Mouse (Mus musculus) forebrain, embryonic 15.5 days (tissue): ENCODE measurements around the gene Dennd4a. TPM values are rescaled to one million over a fixed set of nuclear protein-coding genes. Genes with fewer than 3 reads are reported as not detected.

Source experiments
- ATAC-seq: fragments of 200-750 bp; cut with Nextera tagmentation; replicated peaks from 2 replicates; pipeline ENCODE4 v1.8.0; 2017; ENCODE audit warnings: mild to moderate bottlenecking, moderate TSS enrichment, moderate library complexity
- H3K27ac ChIP-seq: fragments of 300-500 bp; sonication (generic); replicated peaks from 2 replicates; pipeline ENCODE4 v1.5.1; 2015; ENCODE audit warnings: mild to moderate bottlenecking, inconsistent platforms
- H3K27me3 ChIP-seq: fragments of 300-500 bp; sonication (generic); 2 replicates; pipeline ENCODE4 v1.6.1; 2015; ENCODE audit warnings: inconsistent platforms
- H3K36me3 ChIP-seq: fragments of 300-500 bp; sonication (generic); 2 replicates; pipeline ENCODE4 v1.6.1; 2015; ENCODE audit warnings: mild to moderate bottlenecking, inconsistent platforms
- H3K4me1 ChIP-seq: fragments of 300-500 bp; sonication (generic); 2 replicates; pipeline ENCODE4 v1.6.1; 2015; ENCODE audit warnings: inconsistent platforms
- H3K4me2 ChIP-seq: fragments of 300-500 bp; sonication (generic); replicated peaks from 2 replicates; pipeline ENCODE4 v1.6.1; 2015; ENCODE audit warnings: mild to moderate bottlenecking, inconsistent platforms
- H3K4me3 ChIP-seq: fragments of 300-500 bp; sonication (generic); 2 replicates; pipeline ENCODE4 v1.5.1; 2015; ENCODE audit warnings: mild to moderate bottlenecking, inconsistent platforms
- H3K9ac ChIP-seq: fragments of 300-500 bp; sonication (generic); replicated peaks from 2 replicates; pipeline ENCODE4 v1.6.1; 2015; ENCODE audit warnings: mild to moderate bottlenecking, inconsistent platforms
- H3K9me3 ChIP-seq: fragments of 300-500 bp; sonication (generic); 2 replicates; pipeline ENCODE4 v1.6.1; 2016; ENCODE audit warnings: inconsistent platforms
- WGBS: fragments of 180-500 bp; shearing (Covaris S2); methylation state at CpG from one replicate; pipeline ENCODE4 v1.1.7; 2015; ENCODE audit warnings: mixed read lengths; 5-methylcytosine and 5-hydroxymethylcytosine counted together
- polyA plus RNA-seq: library from polyadenylated mRNA; unstranded; fragments of >200 nt; fragmentation: Nextera tagmentation; extraction: Ambion mirVana; gene quantifications from 2 replicates; pipeline ENCODE4 v1.2.1, GENCODE M21; 2015

Gene Dennd4a
- polyA plus RNA-seq, 1 experiment from 2014 or later, result 9.4 TPM

DNA sequence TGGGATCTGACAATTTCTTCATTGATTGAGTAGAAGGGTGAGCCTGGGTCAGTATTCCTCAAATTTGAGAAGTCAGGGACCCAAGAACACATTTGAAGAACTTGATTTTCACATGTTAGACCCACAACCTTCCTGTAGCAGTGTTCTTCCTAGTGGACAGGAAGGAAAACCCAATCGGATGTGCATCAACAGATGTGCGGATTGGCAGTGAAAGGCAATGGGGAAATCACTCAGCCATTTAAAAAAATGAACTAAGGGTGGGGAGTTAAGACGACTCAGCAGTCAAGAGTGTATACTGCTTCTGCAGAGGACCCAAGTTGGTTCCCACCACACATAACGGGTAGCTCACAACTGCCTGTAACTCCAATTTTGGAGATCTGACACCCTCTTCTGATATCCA lies 35.6 kb upstream of the Dennd4a start:
- Histone ChIP-seq H3K9ac (no peak overlapping the region), H3K27ac (no peak overlapping the region), H3K4me1 (peaks cover 10% of the 10 kb centered on the region; the same call in 1 of the 2 replicates), H3K36me3 (no peaks in the 10 kb centered on the region), H3K9me3 (no peaks in the 10 kb centered on the region), H3K4me2 (no peak overlapping the region), H3K27me3 (no peaks in the 10 kb centered on the region), H3K4me3 (no peak overlapping the region)
- no peak for ATAC-seq
- WGBS, result 89% methylated on average over 4 of the region's 4 CpGs

DNA sequence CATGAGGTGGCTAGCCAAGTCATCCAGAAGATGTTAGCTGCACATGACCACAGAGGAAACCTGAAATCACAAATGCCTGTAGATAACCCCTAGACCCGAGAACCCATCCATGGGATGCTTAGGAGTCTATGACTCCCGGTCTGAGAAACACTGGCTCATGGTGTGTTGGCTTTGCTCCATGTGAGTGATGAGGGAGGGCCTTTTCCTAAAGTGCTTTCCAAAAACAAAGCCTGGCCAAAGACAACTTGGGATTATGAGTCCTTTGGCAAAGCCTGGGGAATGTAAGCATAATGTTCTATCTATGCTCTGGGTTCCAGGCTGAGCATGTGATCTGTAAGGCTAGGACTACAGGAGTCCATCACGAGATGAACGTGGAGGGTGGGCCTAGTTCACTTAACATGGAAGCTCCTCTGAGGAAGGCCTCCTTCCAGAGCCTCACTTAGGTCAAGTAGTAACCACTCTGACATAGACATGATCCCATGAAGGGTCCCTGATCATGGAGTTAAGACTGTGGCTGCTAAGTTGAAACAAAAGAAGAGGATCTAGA lies 33.6 kb upstream of the Dennd4a start:
- Histone ChIP-seq H3K27me3 (no peaks in the 10 kb centered on the region), H3K9ac (no peak overlapping the region), H3K36me3 (no peaks in the 10 kb centered on the region), H3K4me3 (no peak overlapping the region), H3K4me1 (peaks cover 10% of the 10 kb centered on the region; the same call in 1 of the 2 replicates), H3K27ac (no peak overlapping the region), H3K9me3 (no peaks in the 10 kb centered on the region), H3K4me2 (no peak overlapping the region)
- WGBS, result 90% methylated on average over 4 of the region's 4 CpGs
- no peak for ATAC-seq

DNA sequence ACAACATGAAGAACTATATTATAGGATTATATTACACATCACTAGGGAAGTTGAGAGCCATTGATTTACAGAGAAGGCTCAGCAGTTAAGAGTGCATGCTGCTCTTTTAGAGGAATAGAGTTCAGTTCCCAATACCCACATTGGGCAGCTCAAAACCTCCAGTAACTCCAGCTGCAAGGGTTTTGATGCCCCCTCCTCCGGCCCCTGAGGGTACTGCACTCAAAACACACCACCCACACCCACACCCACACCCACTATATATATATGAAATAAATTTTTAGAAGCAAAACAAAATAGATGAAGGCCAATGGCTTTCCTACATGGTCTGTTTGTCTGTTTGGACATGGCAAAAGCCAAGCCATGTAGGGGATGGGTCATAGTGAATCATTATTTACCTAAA lies 33.0 kb upstream of the Dennd4a start:
- H3K9ac ChIP-seq, result no peak overlapping the region
- H3K9me3 ChIP-seq, result no peaks in the 10 kb centered on the region
- peaks cover 10% of the 10 kb centered on the region; the same call in 1 of the 2 replicates for H3K4me1 ChIP-seq
- ATAC-seq, result no peak
- no peak overlapping the region for H3K27ac ChIP-seq
- H3K4me2 ChIP-seq, result no peak overlapping the region
- H3K27me3 ChIP-seq, result no peaks in the 10 kb centered on the region
- no peak overlapping the region for H3K4me3 ChIP-seq
- 82% methylated on average over 1 of the region's 1 CpGs for WGBS
- H3K36me3 ChIP-seq, result no peaks in the 10 kb centered on the region

DNA sequence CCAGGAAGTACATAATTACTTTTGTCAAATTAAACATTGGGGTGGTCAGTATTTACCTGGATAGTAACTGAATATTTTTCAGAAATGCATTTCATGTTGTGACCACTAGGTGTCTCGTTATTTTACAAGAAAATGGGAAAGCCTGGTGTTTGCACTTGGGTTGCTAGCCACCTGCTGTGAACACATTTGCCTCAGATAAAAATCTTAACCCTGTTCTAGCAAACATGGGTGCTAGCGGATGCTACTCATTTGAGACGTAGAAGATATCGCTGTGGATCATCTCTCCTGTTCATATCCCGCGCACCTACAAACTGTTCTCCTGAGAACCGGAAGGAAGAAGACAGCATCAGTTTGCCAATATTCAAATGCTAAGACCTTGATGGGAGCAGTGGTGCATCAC lies 31.5 kb upstream of the Dennd4a start:
- H3K36me3 ChIP-seq, result no peaks in the 10 kb centered on the region
- H3K4me1 ChIP-seq, result peaks cover 5% of the 10 kb centered on the region; the same call in 1 of the 2 replicates
- H3K27ac ChIP-seq, result no peak overlapping the region
- no peaks in the 10 kb centered on the region for H3K9me3 ChIP-seq
- ATAC-seq, result no peak
- no peak overlapping the region for H3K4me3 ChIP-seq
- H3K4me2 ChIP-seq, result no peak overlapping the region
- H3K9ac ChIP-seq, result no peak overlapping the region
- 45% methylated on average over 7 of the region's 7 CpGs for WGBS
- no peaks in the 10 kb centered on the region for H3K27me3 ChIP-seq

DNA sequence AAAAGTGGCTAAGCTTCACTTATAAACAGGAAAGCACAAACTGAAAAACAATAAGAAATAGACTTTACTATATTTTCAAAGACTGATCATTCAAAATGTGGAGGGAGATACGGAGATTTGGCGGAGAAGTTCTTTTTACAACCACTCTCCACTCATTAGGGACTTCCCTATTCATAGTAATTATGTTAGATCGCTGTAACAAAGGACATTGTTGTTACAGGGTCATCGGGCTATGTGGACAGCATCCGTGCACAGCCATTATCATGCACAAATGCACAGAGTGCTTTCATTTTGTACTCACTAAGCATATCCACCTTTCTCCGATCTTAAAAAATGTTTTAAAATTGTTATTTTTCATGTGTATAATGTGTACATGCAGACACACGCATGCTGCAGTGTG lies 27.6 kb upstream of the Dennd4a start:
- Histone ChIP-seq H3K36me3 (no peaks in the 10 kb centered on the region), H3K27me3 (no peaks in the 10 kb centered on the region), H3K4me1 (no peaks in the 10 kb centered on the region), H3K4me2 (no peak overlapping the region), H3K9me3 (no peaks in the 10 kb centered on the region), H3K27ac (no peak overlapping the region), H3K4me3 (no peak overlapping the region), H3K9ac (no peak overlapping the region)
- ATAC-seq, result no peak
- 56% methylated on average over 7 of the region's 7 CpGs for WGBS

DNA sequence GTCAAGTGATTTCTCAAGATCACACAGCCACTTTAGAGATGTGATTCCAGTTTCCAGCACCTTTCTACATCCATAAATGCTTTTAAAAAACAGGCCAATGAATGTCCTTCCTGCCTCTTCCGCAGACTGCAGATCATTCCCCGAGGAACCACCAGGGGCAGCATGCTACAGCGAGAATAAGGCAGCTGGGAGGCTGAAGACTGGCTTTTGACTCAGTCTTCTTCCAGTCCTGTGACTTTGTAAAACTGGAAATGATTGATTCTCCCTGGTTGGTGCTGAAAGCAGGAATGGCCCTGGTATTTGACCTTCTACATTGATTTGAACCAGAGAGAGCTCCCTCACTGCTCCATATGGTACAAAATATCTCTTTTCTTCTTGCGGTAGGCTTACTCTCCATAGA lies 26.3 kb upstream of the Dennd4a start:
- ATAC-seq, result no peak
- H3K4me1 ChIP-seq, result no peaks in the 10 kb centered on the region
- no peaks in the 10 kb centered on the region for H3K9me3 ChIP-seq
- no peaks in the 10 kb centered on the region for H3K36me3 ChIP-seq
- H3K27me3 ChIP-seq, result no peaks in the 10 kb centered on the region
- no peak overlapping the region for H3K9ac ChIP-seq
- no peak overlapping the region for H3K4me2 ChIP-seq
- 39% methylated on average over 4 of the region's 4 CpGs for WGBS
- no peak overlapping the region for H3K4me3 ChIP-seq
- H3K27ac ChIP-seq, result no peak overlapping the region

DNA sequence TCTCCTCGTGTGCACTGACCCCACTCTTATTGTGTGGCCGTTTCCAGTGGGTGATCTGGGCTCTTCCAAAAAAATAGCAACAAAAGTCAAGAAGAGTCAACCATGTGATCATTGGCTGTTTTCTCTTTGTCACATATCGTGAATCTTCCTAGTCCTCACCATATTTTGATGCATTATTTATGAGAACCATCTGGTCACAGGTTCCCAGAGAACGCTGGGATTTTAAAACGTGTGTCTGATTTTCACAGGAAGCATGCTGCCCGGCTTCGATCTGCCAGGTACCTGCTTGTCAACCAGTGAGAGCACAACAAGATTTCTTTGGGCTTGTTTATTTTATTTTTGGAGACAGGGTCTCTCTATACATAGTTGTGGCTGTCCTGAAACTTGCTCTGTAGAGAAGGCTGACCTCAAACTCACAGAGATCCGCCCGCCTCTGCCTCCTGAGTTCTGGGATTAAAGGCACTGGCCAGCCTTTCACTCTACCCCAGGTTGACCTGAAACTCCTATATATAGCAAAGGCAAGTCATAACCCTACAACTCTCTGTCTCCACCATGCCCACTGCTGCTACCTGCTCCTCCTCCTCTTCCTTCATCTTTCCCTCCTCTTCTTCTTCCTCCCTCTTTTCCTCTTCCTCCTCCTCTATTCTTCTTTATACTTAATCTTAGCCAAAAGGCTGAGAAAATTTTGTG lies 24.8 kb upstream of the Dennd4a start:
- no peaks in the 10 kb centered on the region for H3K27me3 ChIP-seq
- H3K9ac ChIP-seq, result no peak overlapping the region
- ATAC-seq, result no peak
- 0 out of 2 replicates have a peak, but pooled peaks cover 4% of the 10 kb centered on the region for H3K4me1 ChIP-seq
- no peak overlapping the region for H3K4me2 ChIP-seq
- H3K4me3 ChIP-seq, result no peak overlapping the region
- no peaks in the 10 kb centered on the region for H3K9me3 ChIP-seq
- WGBS, result 74% methylated on average over 9 of the region's 9 CpGs
- peak overlapping the region; percentile 55 for H3K27ac ChIP-seq
- H3K36me3 ChIP-seq, result no peaks in the 10 kb centered on the region

DNA sequence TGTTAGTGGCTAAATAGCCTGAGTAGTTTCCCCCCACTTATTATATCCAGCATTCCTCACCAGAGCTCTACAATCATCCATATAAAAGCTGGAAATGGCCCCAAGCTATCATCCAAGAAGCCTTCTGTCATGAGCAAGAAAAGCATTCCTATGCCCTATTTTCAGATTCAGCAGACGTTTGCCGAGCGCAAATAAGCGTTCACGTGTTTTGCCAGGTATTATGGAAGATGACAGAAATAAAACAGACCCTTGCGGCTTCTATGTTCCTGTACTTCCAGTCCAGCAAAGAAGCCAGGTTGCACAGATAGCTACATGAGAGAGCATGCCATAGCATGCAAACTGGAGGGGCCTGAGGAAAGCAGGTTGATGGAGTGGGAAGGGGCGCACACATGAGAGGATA lies 23.1 kb upstream of the Dennd4a start:
- H3K4me2 ChIP-seq, result no peak overlapping the region
- H3K4me3 ChIP-seq, result no peak overlapping the region
- 78% methylated on average over 7 of the region's 7 CpGs for WGBS

DNA sequence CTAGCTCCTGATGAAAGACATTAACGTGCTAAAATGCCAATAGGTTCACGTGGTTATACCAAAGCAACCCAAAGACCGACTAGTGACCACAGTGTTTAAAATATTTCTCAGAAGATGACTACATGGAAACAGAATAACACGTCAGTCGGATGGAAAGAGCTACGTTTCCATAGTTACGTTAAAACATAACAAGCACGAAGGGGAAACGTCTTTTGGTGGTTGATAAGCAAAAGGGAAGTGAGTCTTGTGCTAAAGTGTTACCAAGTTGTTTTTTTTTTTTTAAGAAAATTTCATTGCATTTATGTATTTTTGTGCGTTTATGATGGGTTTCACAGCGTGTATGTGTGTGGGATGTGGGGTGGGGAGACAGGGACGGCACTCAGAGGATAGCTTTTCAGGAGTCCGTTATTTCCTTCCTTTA lies 21.8 kb upstream of the Dennd4a start:
- Histone ChIP-seq H3K27ac (no peak overlapping the region), H3K4me2 (no peak overlapping the region), H3K4me3 (no peak overlapping the region), H3K27me3 (no peaks in the 10 kb centered on the region), H3K9me3 (no peaks in the 10 kb centered on the region), H3K9ac (no peak overlapping the region), H3K36me3 (no peaks in the 10 kb centered on the region), H3K4me1 (0 out of 2 replicates have a peak, but pooled peaks cover 6% of the 10 kb centered on the region)
- 76% methylated on average over 13 of the region's 13 CpGs for WGBS
- no peak for ATAC-seq

More for the DNA sequence above, 23.1 kb upstream of the Dennd4a start:
- ATAC-seq, result no peak
- no peaks in the 10 kb centered on the region for H3K36me3 ChIP-seq
- H3K9me3 ChIP-seq, result no peaks in the 10 kb centered on the region
- 0 out of 2 replicates have a peak overlapping the region, but pooled peaks have one; percentile 6 for H3K27ac ChIP-seq
- no peak overlapping the region for H3K9ac ChIP-seq
- H3K4me1 ChIP-seq, result 0 out of 2 replicates have a peak, but pooled peaks cover 6% of the 10 kb centered on the region
- H3K27me3 ChIP-seq, result no peaks in the 10 kb centered on the region

DNA sequence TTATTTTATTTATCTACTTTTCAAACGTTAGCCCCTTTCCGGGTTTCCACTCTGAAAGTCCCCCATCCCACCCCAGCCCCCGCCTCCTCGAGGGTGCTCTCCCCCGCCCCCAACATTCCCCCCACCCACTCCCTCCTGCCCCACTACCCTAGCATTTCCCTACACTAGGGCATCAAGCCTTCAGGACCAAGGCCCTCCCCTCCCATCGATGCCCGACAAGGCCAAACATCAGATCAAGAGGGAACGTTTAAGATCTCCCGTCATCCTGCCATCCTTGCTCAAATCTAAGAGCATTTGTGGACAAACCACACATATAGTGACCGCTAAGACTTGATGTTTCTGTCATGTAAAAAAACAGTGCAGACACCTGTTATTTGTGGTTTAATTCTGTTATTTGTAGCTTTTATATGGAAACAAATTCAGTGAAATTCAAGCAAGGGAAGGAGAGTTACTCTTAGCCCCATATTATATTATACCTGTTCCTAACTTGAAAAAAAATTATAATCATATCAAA lies 21.2 kb upstream of the Dennd4a start:
- no peak for ATAC-seq
- no peaks in the 10 kb centered on the region for H3K36me3 ChIP-seq
- H3K27me3 ChIP-seq, result no peaks in the 10 kb centered on the region
- H3K4me1 ChIP-seq, result 0 out of 2 replicates have a peak, but pooled peaks cover 6% of the 10 kb centered on the region
- H3K9me3 ChIP-seq, result no peaks in the 10 kb centered on the region
- WGBS, result 83% methylated on average over 10 of the region's 10 CpGs
- H3K4me3 ChIP-seq, result no peak overlapping the region
- H3K27ac ChIP-seq, result no peak overlapping the region
- H3K9ac ChIP-seq, result no peak overlapping the region
- no peak overlapping the region for H3K4me2 ChIP-seq

DNA sequence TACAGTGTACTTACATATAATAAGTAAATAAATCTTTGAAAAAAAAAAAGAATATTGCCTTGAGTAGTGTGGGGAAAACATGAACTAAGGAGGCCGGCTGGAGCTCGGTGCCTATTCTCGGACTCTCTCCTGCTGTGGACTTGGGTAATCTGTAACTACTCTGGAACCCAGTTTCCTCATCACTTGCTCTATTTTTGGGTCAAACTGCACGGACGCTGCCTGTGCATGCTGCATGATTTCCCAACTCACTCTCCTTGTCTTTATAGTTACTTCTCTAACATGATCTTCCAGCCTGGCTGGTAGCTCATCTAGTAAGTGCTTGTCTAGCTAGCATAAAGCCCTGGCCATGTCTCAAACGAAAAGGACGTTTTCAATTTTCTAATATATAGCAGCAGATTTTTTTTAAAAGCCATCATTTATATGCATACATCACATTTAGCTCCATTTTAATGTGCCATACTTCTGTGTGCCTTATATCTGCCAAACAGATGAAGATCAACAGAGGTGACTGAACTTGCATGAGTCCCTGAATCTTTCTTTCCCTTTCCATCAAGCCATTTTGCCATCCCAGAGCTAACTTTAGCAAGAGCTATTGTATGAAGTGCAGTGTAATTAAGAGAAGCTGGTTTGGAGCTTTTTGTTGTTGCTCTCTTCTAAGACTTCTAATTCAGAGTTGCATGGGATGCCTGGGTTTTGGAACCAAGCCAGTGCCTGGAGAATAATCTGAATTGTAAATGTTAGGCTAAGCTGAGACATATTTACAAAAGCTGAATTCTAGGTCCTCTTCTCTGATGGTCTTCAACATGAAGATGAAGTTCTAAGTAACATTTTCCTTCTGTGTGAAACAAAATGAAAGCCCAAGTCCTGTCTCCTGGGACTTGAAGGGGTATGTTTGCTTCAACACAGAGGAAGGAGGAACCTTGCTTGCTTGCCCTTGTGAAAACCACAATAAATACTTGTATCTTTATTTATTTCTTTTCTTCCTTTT lies 20.2 kb upstream of the Dennd4a start:
- H3K9me3 ChIP-seq, result no peaks in the 10 kb centered on the region
- no peak overlapping the region for H3K4me3 ChIP-seq
- ATAC-seq, result no peak
- no peak overlapping the region for H3K9ac ChIP-seq
- 87% methylated on average over 7 of the region's 7 CpGs for WGBS
- H3K27ac ChIP-seq, result no peak overlapping the region
- no peaks in the 10 kb centered on the region for H3K27me3 ChIP-seq
- H3K4me1 ChIP-seq, result 0 out of 2 replicates have a peak, but pooled peaks cover 6% of the 10 kb centered on the region
- no peaks in the 10 kb centered on the region for H3K36me3 ChIP-seq
- no peak overlapping the region for H3K4me2 ChIP-seq

DNA sequence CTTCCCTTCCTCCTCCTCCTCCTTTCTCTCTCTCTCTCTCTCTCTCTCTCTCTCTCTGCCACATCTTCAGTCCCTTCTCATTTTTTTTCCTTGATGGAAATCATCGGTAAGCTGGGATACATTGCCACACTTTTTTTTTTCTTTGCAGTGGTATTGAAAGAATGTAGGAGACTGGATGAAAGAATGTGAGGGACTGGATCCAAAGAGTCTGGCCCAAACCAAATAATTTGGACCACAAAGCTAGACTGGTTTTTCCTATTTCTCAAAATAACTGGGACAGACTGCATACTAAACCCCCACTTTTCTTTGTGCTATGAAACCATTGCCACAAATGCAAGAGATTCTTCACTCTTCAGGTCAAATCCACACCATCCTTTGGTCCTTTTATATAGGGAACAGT lies 19.5 kb upstream of the Dennd4a start:
- ATAC-seq, result no peak
- Histone ChIP-seq H3K27me3 (no peaks in the 10 kb centered on the region), H3K9me3 (no peaks in the 10 kb centered on the region), H3K4me2 (no peak overlapping the region), H3K9ac (no peak overlapping the region), H3K4me3 (no peak overlapping the region), H3K4me1 (0 out of 2 replicates have a peak, but pooled peaks cover 6% of the 10 kb centered on the region), H3K36me3 (no peaks in the 10 kb centered on the region), H3K27ac (no peak overlapping the region)
- WGBS, result 87% methylated on average over 1 of the region's 1 CpGs
